Mouse (Mus musculus) embryonic fibroblast, embryonic 13.5 days (primary cell): ENCODE results near the gene Cmas.

Experiments
- CTCF ChIP-seq: IDR thresholded peaks from 2 replicates; pipeline ENCODE4 v1.5.1; 2011; ENCODE audit warnings: mild to moderate bottlenecking, control low read depth, low read length, moderate library complexity, borderline replicate concordance; ENCODE audit not compliant: insufficient read depth
- POLR2A ChIP-seq: IDR thresholded peaks from 2 replicates; pipeline ENCODE4 v1.6.1; 2011; ENCODE audit warnings: low read depth, mild to moderate bottlenecking, control low read depth, low read length, moderate library complexity

- TF ChIP-seq CTCF: no peak
- no peak for TF ChIP-seq POLR2A
Measured at GRCm38 (mm10) chr6:142815513-142815912, 59.0 kb downstream of the Cmas start.
